Mouse (Mus musculus) midbrain, embryonic 15.5 days (tissue): Measurements from ENCODE around the gene 5730596B20Rik. TPM values are rescaled to one million over a fixed set of nuclear protein-coding genes. Genes with fewer than 3 reads are reported as not detected.

Experiments used
- ATAC-seq: fragments of 200-750 bp; cut with Nextera tagmentation; replicated peaks from 2 replicates; pipeline ENCODE4 v1.8.0; 2017; ENCODE audit warnings: moderate TSS enrichment
- H3K27ac ChIP-seq: fragments of 300-500 bp; sonication (generic); 2 replicates; pipeline ENCODE4 v1.5.1; 2015; ENCODE audit warnings: mild to moderate bottlenecking, inconsistent platforms
- H3K27me3 ChIP-seq: fragments of 300-500 bp; sonication (generic); replicated peaks from 2 replicates; pipeline ENCODE4 v1.6.1; 2015; ENCODE audit warnings: inconsistent platforms
- H3K36me3 ChIP-seq: fragments of 300-500 bp; sonication (generic); replicated peaks from 2 replicates; pipeline ENCODE4 v1.6.1; 2015; ENCODE audit warnings: inconsistent platforms
- H3K4me1 ChIP-seq: fragments of 300-500 bp; sonication (generic); 2 replicates; pipeline ENCODE4 v1.6.1; 2015; ENCODE audit warnings: inconsistent platforms
- H3K4me2 ChIP-seq: fragments of 300-500 bp; sonication (generic); 2 replicates; pipeline ENCODE4 v1.6.1; 2015; ENCODE audit warnings: inconsistent platforms, mild to moderate bottlenecking, moderate library complexity
- H3K4me3 ChIP-seq: fragments of 300-500 bp; sonication (generic); 2 replicates; pipeline ENCODE4 v1.5.1; 2015; ENCODE audit warnings: mild to moderate bottlenecking, inconsistent platforms
- H3K9ac ChIP-seq: fragments of 300-500 bp; sonication (generic); 2 replicates; pipeline ENCODE4 v1.6.1; 2015; ENCODE audit warnings: mild to moderate bottlenecking, inconsistent platforms
- H3K9me3 ChIP-seq: fragments of 300-500 bp; sonication (generic); 2 replicates; pipeline ENCODE4 v1.6.1; 2016; ENCODE audit warnings: inconsistent platforms
- WGBS: fragments of 180-500 bp; shearing (Covaris S2); methylation state at CpG from one replicate; pipeline ENCODE4 v1.1.7; 2015; ENCODE audit warnings: mixed read lengths; 5-methylcytosine and 5-hydroxymethylcytosine counted together
- polyA plus RNA-seq: library from polyadenylated mRNA; unstranded; fragments of >200 nt; fragmentation: Nextera tagmentation; extraction: Ambion mirVana; gene quantifications from 2 replicates; pipeline ENCODE4 v1.2.1, GENCODE M21; 2015

5730596B20Rik gene
- polyA plus RNA-seq, 1 experiment from 2014 or later, result not detected

DNA sequence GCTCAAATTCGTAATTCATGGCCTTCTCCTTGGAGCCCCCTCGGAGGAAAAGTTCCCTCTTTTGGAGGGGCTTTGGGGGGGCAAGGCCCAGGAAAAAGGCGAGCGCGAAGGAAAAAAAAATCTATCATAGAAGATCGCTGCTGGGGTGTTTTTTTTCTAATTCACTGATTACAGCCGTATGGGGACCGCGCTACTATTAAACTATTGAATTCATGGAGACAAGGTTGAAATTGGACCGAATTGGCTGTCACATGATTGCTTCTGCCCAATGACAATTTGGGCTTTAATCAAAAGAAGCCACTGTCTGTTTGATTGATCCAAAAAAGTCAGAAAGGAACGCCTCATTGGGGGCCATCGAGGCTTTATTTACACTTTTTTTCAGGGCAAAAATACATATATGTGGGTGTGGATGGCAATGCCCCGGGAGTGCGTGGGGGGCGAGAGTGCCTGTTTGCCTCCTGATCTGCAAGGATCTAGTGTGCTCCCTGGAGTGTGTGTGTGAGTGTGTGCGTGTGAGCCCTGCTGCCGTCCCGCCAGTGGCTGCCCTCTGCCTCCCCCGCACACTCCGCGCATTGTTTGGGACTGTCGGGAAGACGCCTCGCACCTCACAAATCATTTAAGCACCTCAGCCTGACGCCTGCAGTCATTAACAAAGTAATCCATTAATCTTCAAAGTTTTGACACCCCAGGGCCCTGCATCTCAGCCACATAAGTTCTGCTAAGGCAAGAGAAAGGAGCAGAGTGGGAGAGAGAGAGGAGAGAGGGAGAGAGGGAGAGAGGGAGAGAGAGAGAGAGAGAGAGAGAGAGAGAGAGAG lies 12.5 kb upstream of the 5730596B20Rik start, which contains the start of gene Hoxa2:
Gene Hoxa2 (minus strand): TSS at position 206 of the 815 bp plus-strand sequence.
- H3K4me3 ChIP-seq, result no peak within 1 kb of the TSS
- no peaks in the 10 kb centered on the region for H3K4me1 ChIP-seq
- no peak within 1 kb of the TSS for H3K9ac ChIP-seq
- H3K9me3 ChIP-seq, result no peaks in the 10 kb centered on the region
- H3K4me2 ChIP-seq, result no peak within 1 kb of the TSS
- no peak for ATAC-seq
- peaks cover 88% of the 10 kb centered on the region for H3K27me3 ChIP-seq
- no peak within 1 kb of the TSS for H3K27ac ChIP-seq
- 1% methylated on average over 25 of the region's 25 CpGs for WGBS
- H3K36me3 ChIP-seq, result no peaks in the 10 kb centered on the region

DNA sequence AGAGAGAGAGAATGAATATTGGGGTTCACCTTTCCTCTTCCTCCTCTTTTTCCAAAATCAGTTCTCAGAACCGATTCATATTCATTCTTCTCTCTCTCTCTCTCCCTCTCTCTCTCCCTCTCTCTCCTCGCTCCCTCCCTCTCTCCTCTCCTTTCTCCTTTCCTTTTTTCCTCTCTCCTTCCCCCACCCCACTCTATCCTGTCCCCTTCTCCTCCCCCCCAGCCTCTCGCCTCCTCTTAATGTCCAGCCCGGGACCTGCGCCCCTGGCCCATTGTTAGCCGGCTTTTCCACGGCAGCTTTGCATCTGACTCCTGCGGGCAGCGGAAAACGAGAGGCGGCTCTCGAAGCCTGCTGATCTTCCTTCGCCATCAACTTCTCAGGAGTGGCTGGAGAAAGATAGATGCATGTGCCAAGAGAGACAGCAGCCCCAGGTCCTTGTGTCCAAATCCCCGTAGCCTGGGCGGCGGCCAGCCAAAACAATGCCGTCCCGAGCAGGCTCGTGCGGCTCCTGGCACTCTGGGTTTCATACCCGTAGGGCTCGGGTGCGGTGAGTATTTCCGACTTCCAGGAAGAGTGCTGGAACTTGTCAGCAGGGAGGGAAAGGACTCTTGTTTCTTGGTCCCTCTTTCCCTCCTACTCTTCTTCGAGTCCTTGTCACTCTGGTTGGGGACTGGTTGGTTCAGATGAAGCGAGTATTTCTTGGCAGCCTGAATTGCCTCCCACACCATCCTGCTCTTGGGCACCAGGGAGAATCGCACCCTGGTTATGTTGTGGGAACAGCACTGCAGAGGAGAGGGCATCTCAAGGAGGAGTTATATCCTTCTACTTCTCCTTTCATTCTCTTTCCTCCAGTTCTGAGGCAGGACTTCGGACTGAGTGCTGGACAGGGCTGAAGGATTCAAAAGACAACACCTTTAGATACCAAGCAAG lies 11.6 kb upstream of the 5730596B20Rik start:
- peaks cover 88% of the 10 kb centered on the region for H3K27me3 ChIP-seq
- no peak overlapping the region for H3K27ac ChIP-seq
- H3K4me1 ChIP-seq, result no peaks in the 10 kb centered on the region
- under 1% methylated on average over 28 of the region's 28 CpGs for WGBS
- no peak overlapping the region for H3K4me3 ChIP-seq
- H3K36me3 ChIP-seq, result no peaks in the 10 kb centered on the region
- no peak overlapping the region for H3K4me2 ChIP-seq
- ATAC-seq, result no peak
- H3K9ac ChIP-seq, result no peak overlapping the region
- no peaks in the 10 kb centered on the region for H3K9me3 ChIP-seq

DNA sequence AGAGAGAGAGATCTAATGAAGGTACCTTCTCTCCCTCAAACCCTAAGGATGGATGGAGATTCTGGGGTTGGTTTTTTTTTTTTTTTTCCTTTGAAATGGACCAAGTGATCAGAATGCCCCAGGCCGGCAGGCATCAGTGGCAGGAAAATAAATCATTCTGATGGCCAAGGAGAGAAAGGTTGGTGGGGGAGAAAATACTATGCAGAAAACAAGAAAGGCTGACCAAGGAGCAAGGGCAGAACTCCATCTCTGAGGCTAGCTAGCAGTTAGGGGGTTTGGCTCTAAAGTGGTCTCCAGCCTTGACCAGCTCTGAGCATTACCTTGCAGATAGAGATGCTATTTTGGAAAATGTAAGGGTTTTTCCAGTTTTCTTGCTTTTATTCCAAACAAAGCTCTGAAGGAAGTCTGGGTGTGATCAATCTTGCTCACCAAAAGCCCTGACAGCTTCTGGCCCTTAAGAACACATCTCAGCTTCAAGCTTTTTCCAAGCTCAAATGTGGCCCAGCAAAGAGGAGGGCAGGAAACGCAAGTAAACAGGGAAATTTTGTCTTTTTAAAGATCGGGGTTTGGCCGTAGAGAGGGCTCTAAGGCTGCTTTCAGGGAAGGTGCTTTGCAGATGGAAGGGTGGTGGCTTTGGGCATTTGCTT lies 10.7 kb upstream of the 5730596B20Rik start:
- Histone ChIP-seq H3K9ac (no peak overlapping the region), H3K27me3 (peaks cover 90% of the 10 kb centered on the region), H3K36me3 (no peaks in the 10 kb centered on the region), H3K4me2 (no peak overlapping the region), H3K9me3 (no peaks in the 10 kb centered on the region), H3K4me1 (no peaks in the 10 kb centered on the region), H3K27ac (no peak overlapping the region), H3K4me3 (no peak overlapping the region)
- ATAC-seq, result no peak
- 3% methylated on average over 4 of the region's 4 CpGs for WGBS

DNA sequence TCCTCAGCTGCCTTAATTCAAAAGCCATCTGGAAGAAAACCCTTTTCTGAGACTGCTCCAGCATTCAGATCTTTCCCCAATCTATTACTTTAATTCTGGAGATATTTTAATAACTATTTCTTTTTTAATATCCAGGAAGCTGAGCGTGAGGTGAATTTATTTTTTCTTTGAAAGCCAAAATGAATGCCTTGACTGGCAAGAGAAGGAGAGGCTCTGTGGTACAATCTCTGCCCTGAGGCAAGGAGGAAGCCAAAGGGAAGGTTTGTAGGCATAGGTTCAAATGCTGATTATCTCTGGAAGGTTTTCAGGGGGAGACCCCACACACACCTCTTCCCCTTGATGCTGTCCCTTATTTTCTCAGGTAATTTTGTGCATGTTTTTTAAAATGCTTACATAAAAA lies 10.1 kb upstream of the 5730596B20Rik start:
- Histone ChIP-seq H3K9me3 (no peaks in the 10 kb centered on the region), H3K4me3 (no peak overlapping the region), H3K4me1 (no peaks in the 10 kb centered on the region), H3K27ac (no peak overlapping the region), H3K36me3 (no peaks in the 10 kb centered on the region), H3K9ac (no peak overlapping the region), H3K27me3 (peaks cover 90% of the 10 kb centered on the region), H3K4me2 (no peak overlapping the region)
- no peak for ATAC-seq
- WGBS, result 4% methylated on average over 1 of the region's 1 CpGs

DNA sequence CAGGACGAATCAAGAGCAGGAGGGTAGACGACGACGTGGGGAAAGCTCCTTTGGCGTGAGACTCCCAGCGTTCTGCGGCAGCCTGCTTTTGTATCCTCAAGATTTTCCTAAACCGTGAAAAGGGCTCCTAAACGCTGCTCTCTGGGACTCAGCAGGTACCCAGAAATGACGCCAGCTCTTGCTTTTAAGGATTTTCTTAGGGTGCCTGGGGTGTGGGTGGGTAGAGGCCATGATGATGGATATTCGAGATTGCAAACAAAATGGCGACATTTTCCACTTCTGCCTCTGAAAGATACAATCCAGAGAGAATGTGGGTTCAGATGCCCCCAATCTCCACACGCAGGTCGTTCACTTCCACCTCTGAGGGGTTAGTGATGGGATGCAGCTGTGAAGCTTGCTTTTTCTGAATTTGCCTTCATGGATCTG lies 9.5 kb upstream of the 5730596B20Rik start:
- no peak overlapping the region for H3K9ac ChIP-seq
- no peaks in the 10 kb centered on the region for H3K36me3 ChIP-seq
- no peaks in the 10 kb centered on the region for H3K9me3 ChIP-seq
- H3K27ac ChIP-seq, result no peak overlapping the region
- peaks cover 91% of the 10 kb centered on the region for H3K27me3 ChIP-seq
- H3K4me3 ChIP-seq, result no peak overlapping the region
- WGBS, result 2% methylated on average over 14 of the region's 14 CpGs
- H3K4me1 ChIP-seq, result peaks cover 5% of the 10 kb centered on the region
- H3K4me2 ChIP-seq, result no peak overlapping the region
- no peak for ATAC-seq

GRCm38 (mm10) chr6:52168191-52169055 lies 8.9 kb upstream of the 5730596B20Rik start:
- Histone ChIP-seq H3K4me3 (no peak overlapping the region), H3K9me3 (no peaks in the 10 kb centered on the region), H3K36me3 (no peaks in the 10 kb centered on the region), H3K4me2 (no peak overlapping the region), H3K9ac (no peak overlapping the region), H3K27ac (no peak overlapping the region), H3K4me1 (peaks cover 6% of the 10 kb centered on the region), H3K27me3 (peaks cover 91% of the 10 kb centered on the region)
- ATAC-seq, result no peak
- under 1% methylated on average over 42 of the region's 42 CpGs for whole genome bisulfite sequencing

- H3K4me3 ChIP-seq, result no peak overlapping the region
- H3K4me2 ChIP-seq, result no peak overlapping the region
- no peaks in the 10 kb centered on the region for H3K36me3 ChIP-seq
- H3K27me3 ChIP-seq, result peaks cover 89% of the 10 kb centered on the region
- WGBS, result 4% methylated on average over 16 of the region's 16 CpGs
- no peak overlapping the region for H3K27ac ChIP-seq
- H3K9ac ChIP-seq, result no peak overlapping the region
- H3K9me3 ChIP-seq, result no peaks in the 10 kb centered on the region
- no peak for ATAC-seq
- peaks cover 6% of the 10 kb centered on the region for H3K4me1 ChIP-seq
Measured at GRCm38 (mm10) chr6:52169499-52170165, 7.7 kb upstream of the 5730596B20Rik start.

DNA sequence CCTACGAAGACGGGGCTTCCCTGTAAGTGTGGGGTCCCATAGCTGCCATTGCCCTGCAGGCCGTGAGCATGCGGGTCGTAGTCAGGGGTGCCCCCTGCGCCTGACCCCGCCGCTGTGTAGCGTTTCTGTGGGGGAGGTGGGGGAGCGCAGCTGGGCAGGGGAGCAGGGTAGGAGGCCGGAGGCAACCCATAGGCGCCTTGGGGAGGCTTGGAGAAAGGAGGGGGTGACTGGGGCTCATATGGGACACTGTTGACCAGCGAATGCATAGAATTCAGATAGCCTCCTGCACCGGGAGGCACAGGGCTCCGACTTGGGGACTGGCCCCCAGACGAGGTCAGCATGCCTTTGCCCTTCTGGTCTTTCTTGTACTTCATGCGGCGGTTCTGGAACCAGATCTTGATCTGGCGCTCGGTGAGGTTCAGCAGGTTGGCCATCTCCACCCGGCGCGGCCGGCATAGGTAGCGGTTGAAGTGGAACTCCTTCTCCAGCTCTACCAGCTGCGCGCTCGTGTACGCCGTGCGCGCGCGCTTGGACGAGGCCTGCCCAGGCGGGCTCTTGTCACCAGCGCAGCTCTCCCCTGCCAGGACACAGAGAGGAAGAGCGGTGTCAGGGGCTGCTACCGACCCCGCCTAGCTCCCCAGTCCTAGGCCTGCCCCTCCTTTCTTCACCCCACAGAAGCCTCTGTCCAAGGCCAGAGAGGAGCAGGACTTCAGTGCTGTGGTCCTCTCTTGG lies 7.0 kb upstream of the 5730596B20Rik start:
- 1% methylated on average over 40 of the region's 40 CpGs for WGBS
- H3K27ac ChIP-seq, result no peak overlapping the region
- H3K4me1 ChIP-seq, result peaks cover 6% of the 10 kb centered on the region

DNA sequence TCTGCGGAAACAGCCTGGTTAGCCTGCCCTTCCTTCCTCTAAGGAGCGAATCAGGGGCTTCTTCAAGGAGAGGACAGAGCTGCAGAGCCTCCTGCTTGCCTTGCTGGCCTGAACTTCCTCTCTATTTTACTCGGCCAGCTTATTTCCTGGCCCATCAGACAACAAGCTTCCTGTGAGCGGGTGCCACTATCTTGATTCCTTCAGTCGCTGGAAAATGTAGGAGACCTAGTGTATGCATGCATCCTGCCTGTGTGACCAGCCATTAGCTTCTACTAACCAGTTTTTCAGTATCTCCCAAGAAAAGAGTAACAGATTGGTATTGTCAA lies 6.4 kb upstream of the 5730596B20Rik start:
- no peaks in the 10 kb centered on the region for H3K36me3 ChIP-seq
- peaks cover 6% of the 10 kb centered on the region for H3K4me1 ChIP-seq
- no peak overlapping the region for H3K9ac ChIP-seq
- WGBS, result 5% methylated on average over 5 of the region's 5 CpGs
- peaks cover 88% of the 10 kb centered on the region for H3K27me3 ChIP-seq
- H3K4me3 ChIP-seq, result no peak overlapping the region
- H3K4me2 ChIP-seq, result no peak overlapping the region
- ATAC-seq, result no peak
- H3K9me3 ChIP-seq, result no peaks in the 10 kb centered on the region
- H3K27ac ChIP-seq, result no peak overlapping the region

More for the DNA sequence above, 7.0 kb upstream of the 5730596B20Rik start:
- H3K4me2 ChIP-seq, result no peak overlapping the region
- no peak for ATAC-seq
- no peak overlapping the region for H3K4me3 ChIP-seq
- H3K27me3 ChIP-seq, result peaks cover 91% of the 10 kb centered on the region
- no peaks in the 10 kb centered on the region for H3K36me3 ChIP-seq
- no peak overlapping the region for H3K9ac ChIP-seq
- H3K9me3 ChIP-seq, result no peaks in the 10 kb centered on the region

DNA sequence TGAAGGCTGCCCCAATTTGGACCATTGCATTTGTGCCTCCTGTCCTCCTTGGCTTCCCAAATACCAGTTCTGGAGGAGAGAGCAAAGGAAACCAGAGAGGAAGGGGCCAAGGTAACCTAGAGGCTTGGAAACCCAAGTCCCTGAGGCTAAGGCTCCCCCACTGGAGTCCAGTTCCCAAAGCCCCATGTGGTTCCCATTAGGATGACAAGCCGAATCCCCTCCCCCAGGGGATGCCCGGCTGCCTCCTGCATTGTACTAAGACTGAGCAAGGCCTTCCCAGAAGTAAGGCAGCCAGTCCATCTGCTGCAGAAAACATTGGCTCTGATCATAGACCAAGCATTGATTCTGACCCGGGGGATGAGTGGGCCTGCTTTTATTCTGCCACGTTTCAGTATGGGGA lies 6.0 kb upstream of the 5730596B20Rik start:
- Histone ChIP-seq H3K36me3 (no peaks in the 10 kb centered on the region), H3K27me3 (peaks cover 87% of the 10 kb centered on the region), H3K27ac (no peak overlapping the region), H3K9ac (no peak overlapping the region), H3K4me2 (no peak overlapping the region), H3K4me3 (no peak overlapping the region), H3K4me1 (peaks cover 6% of the 10 kb centered on the region), H3K9me3 (no peaks in the 10 kb centered on the region)
- ATAC-seq, result no peak
- WGBS, result 3% methylated on average over 4 of the region's 4 CpGs

DNA sequence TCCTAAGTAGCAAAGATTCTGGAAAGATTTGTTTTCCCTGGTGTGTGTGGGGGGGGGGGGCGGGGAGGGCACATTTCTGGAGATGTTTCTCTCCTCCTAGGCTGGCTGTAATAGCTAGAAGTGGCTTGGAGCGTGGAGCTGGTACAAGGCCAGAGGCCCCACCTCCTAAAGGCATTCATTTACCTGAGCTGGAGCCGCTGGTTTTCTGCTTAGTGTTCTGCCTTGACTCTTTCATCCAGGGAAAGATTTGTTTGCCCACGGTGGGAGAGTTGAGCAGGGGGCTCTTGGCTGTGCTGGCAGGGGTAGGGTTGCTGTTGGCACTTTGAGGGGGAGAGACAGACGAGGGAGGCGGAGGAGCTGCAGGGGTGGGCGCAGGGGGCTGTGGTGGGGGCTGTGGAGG lies 5.4 kb upstream of the 5730596B20Rik start:
- 2% methylated on average over 7 of the region's 7 CpGs for WGBS
- H3K36me3 ChIP-seq, result no peaks in the 10 kb centered on the region
- no peaks in the 10 kb centered on the region for H3K9me3 ChIP-seq
- no peak overlapping the region for H3K4me3 ChIP-seq
- no peak overlapping the region for H3K27ac ChIP-seq
- no peak overlapping the region for H3K4me2 ChIP-seq
- peaks cover 6% of the 10 kb centered on the region for H3K4me1 ChIP-seq
- no peak overlapping the region for H3K9ac ChIP-seq
- ATAC-seq, result no peak
- H3K27me3 ChIP-seq, result peaks cover 87% of the 10 kb centered on the region
